Mouse (Mus musculus): Measurements from ENCODE around the gene Olfr1512. TPM values are rescaled to one million over a fixed set of nuclear protein-coding genes. Genes with fewer than 3 reads are reported as not detected.
"Not testable (repeated sequence)": the region's sequence is repeated elsewhere in the genome, so short reads cannot be mapped to it uniquely, and the experiment has no call there.

The Olfr1512 gene
- not detected for total RNA-seq (2021)
- long read RNA-seq, experiment 1: 0 reads
- long read RNA-seq, experiment 2: 0 reads

DNA sequence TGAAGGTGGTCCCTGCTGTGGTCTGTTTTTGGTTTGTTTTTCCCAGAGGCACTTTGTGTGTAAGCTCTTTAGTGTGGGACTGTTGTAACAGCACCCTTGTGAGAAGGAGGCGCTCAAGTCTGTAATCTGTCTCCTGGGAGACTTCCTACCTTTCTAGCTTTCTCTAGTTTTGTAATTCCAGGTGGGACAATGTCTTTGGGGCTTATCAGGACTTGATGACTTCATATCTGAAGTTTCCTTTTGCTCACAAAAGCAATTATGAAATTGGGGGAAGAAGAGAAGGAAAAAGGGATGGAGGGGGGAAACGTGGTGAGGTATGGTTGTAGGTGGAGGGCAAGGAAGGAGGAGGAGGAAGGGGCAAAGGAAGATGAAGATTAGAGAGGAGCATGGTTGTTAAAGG is at the start of gene Olfr1512:
TSS of gene Olfr1512 (minus strand) at position 101 of the 400 bp plus-strand sequence.
- no peak for DNase-seq

GRCm38 (mm10) chr14:52427686-52428085 is 48.7 kb upstream of the Olfr1512 start:
- DNase-seq: no peak

- DNase-seq: no peak
Measured at GRCm38 (mm10) chr14:52414273-52414672, 35.3 kb upstream of the Olfr1512 start, which contains the start of gene Olfr1510. TSS of gene Olfr1510 (minus strand) at chr14:52414373.

DNA sequence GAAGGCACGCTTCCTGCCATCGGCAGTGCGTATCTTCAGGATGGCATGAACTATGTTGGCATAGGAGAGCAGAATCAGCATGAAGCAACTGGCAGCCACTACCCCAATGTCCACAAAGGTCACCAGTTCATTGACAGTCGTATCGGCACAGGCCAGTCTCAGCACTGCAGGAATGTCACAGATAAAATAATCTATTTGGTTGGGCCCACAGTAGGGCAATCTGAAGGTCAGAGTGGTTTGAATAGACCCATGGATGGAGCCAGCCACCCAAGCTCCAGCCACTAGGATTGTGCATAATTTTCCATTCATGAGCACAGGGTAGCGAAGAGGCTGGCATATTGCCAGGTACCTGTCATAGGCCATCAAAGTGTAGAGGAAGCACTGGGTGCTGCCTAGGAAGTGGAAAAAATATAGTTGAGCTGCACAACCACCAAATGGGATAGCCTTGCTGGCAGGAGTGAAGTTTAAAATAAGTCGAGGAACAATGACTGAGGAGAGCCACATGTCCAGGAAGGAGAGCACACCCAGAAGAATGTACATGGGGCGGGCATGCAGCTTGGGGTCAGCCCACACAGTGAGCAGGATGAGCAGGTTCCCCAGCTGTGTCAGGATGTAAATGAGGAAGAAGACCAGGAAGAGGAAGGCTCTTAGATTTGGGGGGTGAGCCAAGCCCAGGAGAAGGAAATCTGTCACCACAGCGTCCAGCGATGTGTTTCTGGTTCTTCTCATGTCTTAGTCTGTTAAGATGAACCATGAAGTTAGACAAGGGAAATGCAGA is 31.4 kb upstream of the Olfr1512 start:
- DNase-seq: not testable (repeated sequence)

- no peak for DNase-seq
Measured at GRCm38 (mm10) chr14:52397279-52397678, 18.3 kb upstream of the Olfr1512 start, which contains the start of gene Olfr1511. TSS of gene Olfr1511 (minus strand) at chr14:52397379.

DNA sequence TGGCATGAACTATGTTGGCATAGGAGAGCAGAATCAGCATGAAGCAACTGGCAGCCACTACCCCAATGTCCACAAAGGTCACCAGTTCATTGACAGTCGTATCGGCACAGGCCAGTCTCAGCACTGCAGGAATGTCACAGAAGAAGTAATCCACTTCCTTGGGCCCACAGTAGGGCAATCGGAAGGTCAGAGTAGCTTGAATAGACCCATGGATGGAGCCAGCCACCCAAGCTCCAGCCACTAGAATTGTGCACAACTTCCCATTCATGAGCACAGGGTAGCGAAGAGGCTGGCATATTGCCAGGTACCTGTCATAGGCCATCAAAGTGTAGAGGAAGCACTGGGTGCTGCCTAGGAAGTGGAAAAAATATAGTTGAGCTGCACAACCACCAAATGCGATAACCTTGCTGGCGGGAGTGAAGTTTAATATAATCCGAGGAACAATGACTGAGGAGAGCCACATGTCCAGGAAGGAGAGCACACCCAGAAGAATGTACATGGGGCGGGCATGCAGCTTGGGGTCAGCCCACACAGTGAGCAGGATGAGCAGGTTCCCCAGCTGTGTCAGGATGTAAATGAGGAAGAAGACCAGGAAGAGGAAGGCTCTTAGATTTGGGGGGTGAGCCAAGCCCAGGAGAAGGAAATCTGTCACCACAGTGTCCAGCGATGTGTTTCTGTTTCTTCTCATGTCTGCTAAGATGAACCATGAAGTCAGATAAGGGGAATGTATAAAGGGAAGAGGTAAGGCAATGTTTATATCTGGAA is 11.3 kb upstream of the Olfr1512 start:
- DNase-seq: not testable (repeated sequence)

DNA sequence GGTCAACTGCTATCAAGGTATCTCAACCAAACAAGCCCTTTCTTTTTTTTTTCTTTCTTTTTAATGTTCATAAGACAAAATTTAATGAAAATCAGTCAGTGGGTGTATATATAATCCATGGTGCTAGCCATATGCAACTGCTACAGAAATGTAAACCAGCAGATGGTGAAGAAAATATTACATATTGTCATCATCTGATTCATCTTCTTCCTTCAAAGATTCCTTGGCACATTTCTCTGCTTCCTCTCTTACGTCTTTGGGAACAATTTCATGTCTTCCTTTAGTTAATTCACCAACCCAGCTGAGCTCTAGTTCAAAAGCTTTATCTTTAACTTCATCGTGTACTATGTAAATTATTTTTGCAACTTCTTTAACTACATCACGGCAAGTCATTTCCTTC is 10.2 kb downstream of the Olfr1512 start:
- DNase-seq: no peak

DNA sequence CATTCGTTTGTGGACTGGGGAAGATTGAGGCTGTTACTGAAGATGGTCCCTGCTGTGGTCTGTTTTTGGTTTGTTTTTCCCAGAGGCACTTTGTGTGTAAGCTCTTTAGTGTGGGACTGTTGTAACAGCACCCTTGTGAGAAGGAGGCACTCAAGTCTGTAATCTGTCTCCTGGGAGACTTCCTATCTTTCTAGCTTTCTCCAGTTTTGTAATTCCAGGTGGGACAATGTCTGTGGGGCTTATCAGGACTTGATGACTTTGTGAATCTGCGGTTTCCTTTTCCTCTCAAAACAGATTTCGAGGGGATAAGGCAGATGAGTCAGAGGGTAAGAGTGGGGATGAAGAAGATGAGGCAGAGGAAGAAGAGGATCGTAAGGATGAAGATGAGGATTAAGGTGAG is 22.7 kb downstream of the Olfr1512 start, which contains the start of gene Olfr1513:
TSS of gene Olfr1513 (minus strand) at position 101 of the 400 bp plus-strand sequence.
- DNase-seq: no peak

- DNase-seq: no peak
Measured at GRCm38 (mm10) chr14:52339512-52339852, 39.5 kb downstream of the Olfr1512 start.

GRCm38 (mm10) chr14:52338751-52339511 is 40.0 kb downstream of the Olfr1512 start:
- DNase-seq: peak; percentile 55 to 76

GRCm38 (mm10) chr14:52332171-52332570 is 46.8 kb downstream of the Olfr1512 start:
- DNase-seq: no peak

DNA sequence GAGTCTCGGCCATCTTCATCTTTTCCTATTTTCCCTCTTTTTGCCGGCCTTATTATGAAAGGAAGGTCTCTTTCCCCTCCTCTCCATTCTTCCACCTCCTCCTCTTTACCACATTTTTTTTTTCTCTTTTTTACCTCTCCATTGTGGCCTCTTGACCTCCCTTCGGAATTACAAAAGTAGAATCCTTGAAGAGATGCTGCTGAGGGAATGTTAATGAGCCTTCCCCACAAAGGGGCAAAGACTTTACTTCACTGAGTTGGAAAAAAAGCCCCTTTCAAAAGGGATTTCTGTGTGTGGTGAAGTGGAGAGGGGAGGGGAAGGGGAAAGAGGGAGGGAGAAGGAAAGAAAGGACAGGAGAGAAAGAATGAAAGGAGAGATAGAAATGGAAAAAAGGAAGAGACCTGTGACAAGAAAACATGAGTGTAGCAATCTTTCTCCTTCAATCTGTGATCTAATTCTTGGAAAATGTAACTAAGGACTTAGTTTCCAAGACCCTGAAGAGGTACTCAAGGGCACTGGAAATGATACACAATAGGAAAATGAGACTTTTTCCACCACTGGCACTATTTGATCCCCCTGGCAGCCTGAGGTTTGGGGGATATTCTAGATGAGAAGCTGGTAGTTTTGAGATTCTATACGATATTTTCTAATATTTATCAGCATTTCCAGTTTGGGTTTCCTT is 47.8 kb downstream of the Olfr1512 start:
- no peak for DNase-seq

- DNase-seq: no peak
Measured at GRCm38 (mm10) chr14:52327910-52328812, 50.8 kb downstream of the Olfr1512 start, which contains the start of gene Sall2. TSS of gene Sall2 (minus strand) at chr14:52328762.

DNA sequence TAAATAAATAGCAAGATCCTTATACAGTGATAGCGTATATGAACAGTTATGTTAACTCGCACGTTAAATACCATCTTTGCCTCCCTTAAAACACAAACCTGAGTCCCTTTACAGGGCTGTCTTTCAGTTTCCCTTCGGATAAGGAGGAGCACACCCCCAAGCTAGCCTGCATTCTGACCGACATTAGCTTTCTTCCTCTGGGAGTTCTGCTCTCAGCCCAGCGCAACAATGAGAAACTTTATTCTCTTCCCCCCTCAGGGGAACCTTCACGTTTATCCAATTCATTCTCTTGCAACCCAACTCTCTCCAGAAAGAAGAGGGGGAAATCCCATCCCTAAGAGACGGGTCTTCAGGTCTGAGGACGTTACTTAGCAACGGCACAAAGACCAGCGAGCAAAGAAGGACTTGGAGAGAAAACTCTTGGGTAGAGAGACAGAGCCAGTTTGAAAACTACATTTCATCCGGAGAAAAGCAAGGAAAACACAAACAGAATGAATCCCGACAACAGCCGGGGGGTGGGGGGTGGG is 51.5 kb downstream of the Olfr1512 start:
- no peak for DNase-seq

DNA sequence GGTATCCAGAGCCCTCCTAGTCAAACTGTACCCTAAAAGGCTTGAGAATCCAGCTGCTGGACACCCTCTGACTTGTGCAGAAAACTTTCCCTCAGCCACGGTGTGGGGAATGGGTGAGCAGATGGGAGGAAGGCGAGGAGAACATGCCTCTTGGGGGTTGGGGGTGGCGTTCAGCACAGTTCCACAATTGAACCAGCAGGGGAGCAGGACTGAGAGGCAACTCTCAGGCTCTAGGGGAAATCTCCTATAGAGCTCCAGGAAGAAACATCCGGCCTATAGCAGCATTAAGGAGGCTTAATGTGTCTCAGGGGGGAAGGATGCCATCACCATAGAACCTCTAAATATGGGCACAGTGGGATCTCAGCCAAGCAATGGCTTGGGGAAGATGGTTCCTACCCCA is 53.1 kb downstream of the Olfr1512 start:
- DNase-seq: no peak

Other genes with a start within 250 kb of the Olfr1512 start
- gene Supt16, start 181.8 kb downstream of the Olfr1512 start, total RNA-seq (2021): 10 to 100 TPM; 22.3 to 23.7 TPM
- 10 to 100 TPM; 34.2 to 37.7 TPM for gene Chd8, start 121.4 kb downstream of the Olfr1512 start, total RNA-seq (2021)
- gene Tox4, start 100.0 kb downstream of the Olfr1512 start, total RNA-seq (2021): 10 to 100 TPM; 30.3 to 35.8 TPM
- 1 to 10 TPM; 3.8 to 5.5 TPM for gene Rab2b, start 99.6 kb downstream of the Olfr1512 start, total RNA-seq (2021)
- gene Mettl3, start 74.0 kb downstream of the Olfr1512 start, total RNA-seq (2021): 10 to 100 TPM; 16.2 to 18.1 TPM
- 1 to 10 TPM in 1 of 2 experiments, under 1 TPM in 1; 0.97 to 1.0 TPM for gene Sall2, start 50.4 kb downstream of the Olfr1512 start, total RNA-seq (2021)
- gene Olfr1513, start 22.8 kb downstream of the Olfr1512 start, total RNA-seq (2021): not detected
- gene Olfr1511, start 18.2 kb upstream of the Olfr1512 start, total RNA-seq (2021): not detected
- not detected for gene Olfr1510, start 35.2 kb upstream of the Olfr1512 start, total RNA-seq (2021)
- not detected for gene Olfr1509, start 63.8 kb upstream of the Olfr1512 start, total RNA-seq (2021)
- not detected for gene Olfr1508, start 88.3 kb upstream of the Olfr1512 start, total RNA-seq (2021)
- not detected for gene Olfr1507, start 116.6 kb upstream of the Olfr1512 start, total RNA-seq (2021)

Measured in heart, adult 18-20 months (tissue).